Mouse (Mus musculus) lung, adult 2 months (tissue): ENCODE data around the gene Man1c1.

Source experiments
- CTCF ChIP-seq: fragments of 200-500 bp; IDR thresholded peaks from 2 replicates; pipeline ENCODE4 v1.5.1; 2011; ENCODE audit warnings: mild to moderate bottlenecking, low read length, control low read depth; ENCODE audit not compliant: insufficient read depth
- POLR2A ChIP-seq: fragments of 200-500 bp; IDR thresholded peaks from 2 replicates; pipeline ENCODE4 v1.6.1; 2011; ENCODE audit warnings: low read depth, mild to moderate bottlenecking, control low read depth, low read length, borderline replicate concordance; ENCODE audit errors: extremely low read depth

- TF ChIP-seq CTCF (peak; percentile 22; the same call in 1 of the 2 replicates), POLR2A (no peak)
Observed at GRCm38 (mm10) chr4:134684637-134685338, 19.3 kb downstream of the Man1c1 start.
